ENCODE assay signal across 17 mouse cellular contexts in genomic region chr11:9684952-9685351, GRCm38 (mm10).
"Had no signal": no experiment of that assay in that cellular context is flagged by ENCODE, and none has a peak within 500 bp of the region (broad histone marks: within the 10 kb centered on the region; RNA-seq: fewer than 3 reads in every experiment).

No protein-coding gene starts in this region.

- DNase-seq: lung, adult 18-20 months; lung, embryonic 14.5 days; lung, postnatal 10 days; lung, postnatal 4 days; retina, postnatal 1 day; right cerebral cortex, adult 18-20 months; spleen, adult 18-20 months; thymus, adult 18-20 months; thymus, postnatal 14 days; thymus, postnatal 36 days had no signal

- H3K27me3 ChIP-seq: midbrain, embryonic 12.5 days; neural tube, embryonic 13.5 days; neural tube, embryonic 15.5 days had no signal

- H3K9me3 ChIP-seq: midbrain, embryonic 10.5 days; midbrain, embryonic 12.5 days; neural tube, embryonic 13.5 days; neural tube, embryonic 15.5 days had no signal

- H3K9ac ChIP-seq: liver, embryonic 14.5 days; lung, embryonic 14.5 days; midbrain, embryonic 12.5 days; neural tube, embryonic 13.5 days; neural tube, embryonic 15.5 days had no signal

- H3K4me1 ChIP-seq: midbrain, embryonic 10.5 days; midbrain, embryonic 12.5 days; neural tube, embryonic 13.5 days; neural tube, embryonic 15.5 days had no signal

- H3K4me3 ChIP-seq: midbrain, embryonic 10.5 days; midbrain, embryonic 12.5 days; myocyte; neural tube, embryonic 13.5 days; neural tube, embryonic 15.5 days had no signal

- H3K4me2 ChIP-seq: lung, embryonic 14.5 days; midbrain, embryonic 12.5 days; neural tube, embryonic 13.5 days; neural tube, embryonic 15.5 days had no signal

- H3K27ac ChIP-seq: liver, embryonic 14.5 days; midbrain, embryonic 10.5 days; midbrain, embryonic 12.5 days; neural tube, embryonic 13.5 days; neural tube, embryonic 15.5 days had no signal

- H3K36me3 ChIP-seq: midbrain, embryonic 10.5 days; midbrain, embryonic 12.5 days; neural tube, embryonic 13.5 days; neural tube, embryonic 15.5 days had no signal

- ATAC-seq: midbrain, embryonic 16.5 days had no signal
